In genomic region chr8:70114488-70114887, GRCm38 (mm10) we compare ENCODE assay signal across 27 mouse cellular contexts. TPM values are rescaled to one million over a fixed set of nuclear protein-coding genes. Genes with fewer than 3 reads are reported as not detected.
A peak's percentile ranks its signal among the peaks of the same experiment; 100 is the strongest.
DNase-seq lines count a peak whose midpoint lies in the region; ATAC-seq lines count a peak whose summit lies in the region.
"Had no signal": no experiment of that assay in that cellular context is flagged by ENCODE, and none has a peak within 500 bp of the region (broad histone marks: within the 10 kb centered on the region; RNA-seq: fewer than 3 reads in every experiment).

No protein-coding gene starts in this region.

- WGBS in hindbrain, embryonic 13.5 days, result 27% methylated on average over 6 of the region's 6 CpGs
- WGBS in hindbrain, embryonic 14.5 days, result 32% methylated on average over 6 of the region's 6 CpGs
- WGBS in neural tube, embryonic 13.5 days, result 23% methylated on average over 6 of the region's 6 CpGs

- H3K9me3 ChIP-seq in hindbrain, embryonic 13.5 days, result no peaks in the 10 kb centered on the region
- no peaks in the 10 kb centered on the region for H3K9me3 ChIP-seq in hindbrain, embryonic 14.5 days (ENCODE audit: control insufficient read depth, low read length)
- H3K9me3 ChIP-seq in neural tube, embryonic 13.5 days, result no peaks in the 10 kb centered on the region
- H3K9me3 ChIP-seq: forebrain, embryonic 10.5 days; heart, embryonic 12.5 days; heart, embryonic 15.5 days; hindbrain, embryonic 10.5 days; hindbrain, embryonic 15.5 days had no signal

- H3K9ac ChIP-seq in hindbrain, embryonic 13.5 days, result 0 out of 2 replicates have a peak overlapping the region, but pooled peaks have one; percentile 25
- H3K9ac ChIP-seq in hindbrain, embryonic 14.5 days, result no peak overlapping the region
- H3K9ac ChIP-seq in neural tube, embryonic 13.5 days, result 0 out of 2 replicates have a peak overlapping the region, but pooled peaks have one; percentile 17
- H3K9ac ChIP-seq: forebrain, postnatal 0 days; heart, embryonic 12.5 days; heart, embryonic 15.5 days; hindbrain, embryonic 15.5 days had no signal

- H3K4me1 ChIP-seq in hindbrain, embryonic 13.5 days (replicated peaks), result peaks cover 54% of the 10 kb centered on the region
- peaks cover 13% of the 10 kb centered on the region for H3K4me1 ChIP-seq in hindbrain, embryonic 14.5 days (replicated peaks; ENCODE audit: control insufficient read depth, insufficient read depth, low read length)
- H3K4me1 ChIP-seq in neural tube, embryonic 13.5 days (replicated peaks), result peaks cover 50% of the 10 kb centered on the region
- H3K4me1 ChIP-seq: heart, embryonic 12.5 days; heart, embryonic 15.5 days had no signal

- H3K27ac ChIP-seq in hindbrain, embryonic 13.5 days, result no peak overlapping the region
- no peak overlapping the region for H3K27ac ChIP-seq in hindbrain, embryonic 14.5 days
- no peak overlapping the region for H3K27ac ChIP-seq in neural tube, embryonic 13.5 days (replicated peaks)
- H3K27ac ChIP-seq: forebrain, embryonic 10.5 days; gastrocnemius, adult 2 months; heart, embryonic 15.5 days; hindbrain, embryonic 10.5 days; hindbrain, embryonic 15.5 days had no signal

- peaks cover 45% of the 10 kb centered on the region for H3K27me3 ChIP-seq in hindbrain, embryonic 13.5 days
- no peaks in the 10 kb centered on the region; the same call in 1 of the 2 replicates for H3K27me3 ChIP-seq in hindbrain, embryonic 14.5 days (ENCODE audit: control insufficient read depth, insufficient read depth, low read length)
- H3K27me3 ChIP-seq in neural tube, embryonic 13.5 days, result peaks cover 64% of the 10 kb centered on the region
- H3K27me3 ChIP-seq: hindbrain, embryonic 15.5 days had no signal

- intact Hi-C loops in left cerebral cortex, postnatal 4 days (cut with DNase I), result no loop called here

- ATAC-seq in hindbrain, embryonic 13.5 days (ENCODE audit: low FRiP score), result no peak
- no peak for ATAC-seq in hindbrain, embryonic 14.5 days (ENCODE audit: low FRiP score)
- ATAC-seq in neural tube, embryonic 13.5 days (ENCODE audit: low read depth), result no peak
- ATAC-seq in granulocyte monocyte progenitor cell, adult 5-6 weeks (replicated peaks; ENCODE audit: poor library complexity, severe bottlenecking), result peak; percentile 75
- ATAC-seq in monocyte, adult 5-6 weeks (replicated peaks; ENCODE audit: insufficient number of reproducible peaks, low FRiP score, low TSS enrichment, poor library complexity, severe bottlenecking), result 0 out of 2 replicates have a peak, but pooled peaks have one; percentile 29
- ATAC-seq: activated CD4-positive, CD25-positive, alpha-beta regulatory T cell, adult 4 months; CD4-positive, CD25-positive, alpha-beta regulatory T cell, adult 4 months; forebrain, postnatal 0 days had no signal

- no peak overlapping the region for H3K4me2 ChIP-seq in hindbrain, embryonic 13.5 days
- no peak overlapping the region for H3K4me2 ChIP-seq in hindbrain, embryonic 14.5 days (replicated peaks)
- H3K4me2 ChIP-seq in neural tube, embryonic 13.5 days, result no peak overlapping the region
- H3K4me2 ChIP-seq: heart, embryonic 12.5 days; heart, embryonic 15.5 days; hindbrain, embryonic 15.5 days had no signal

- no peak for DNase-seq in hindbrain, embryonic 14.5 days (ENCODE audit: low spot score)
- DNase-seq in neural tube, embryonic 10.5 days (ENCODE audit: extremely low spot score, low spot score), result no peak
- DNase-seq in left cerebral cortex, postnatal 4 days, result no peak
- DNase-seq in layer of hippocampus, adult 9-10 months (ENCODE audit: low spot score), result no peak
- DNase-seq: adrenal gland, adult 8-10 months; adrenal gland, postnatal 25 days; cerebellum, adult 11-12 months; cerebellum, adult 8-10 months; cerebellum, postnatal 36 days; forebrain, postnatal 0 days; gastrocnemius, adult 2 months; gastrocnemius, postnatal 14 days; heart, adult 18-20 months; heart, postnatal 10 days; heart, postnatal 36 days had no signal

- H3K36me3 ChIP-seq in hindbrain, embryonic 13.5 days, result peaks cover 66% of the 10 kb centered on the region
- H3K36me3 ChIP-seq in hindbrain, embryonic 14.5 days (replicated peaks; ENCODE audit: control insufficient read depth, insufficient read depth), result peaks cover 67% of the 10 kb centered on the region
- peaks cover 73% of the 10 kb centered on the region for H3K36me3 ChIP-seq in neural tube, embryonic 13.5 days
- H3K36me3 ChIP-seq: heart, embryonic 12.5 days; heart, embryonic 15.5 days had no signal

- no peak overlapping the region for H3K4me3 ChIP-seq in hindbrain, embryonic 13.5 days
- no peak overlapping the region for H3K4me3 ChIP-seq in hindbrain, embryonic 14.5 days (replicated peaks; ENCODE audit: low read length)
- H3K4me3 ChIP-seq in neural tube, embryonic 13.5 days, result no peak overlapping the region
- H3K4me3 ChIP-seq: forebrain, embryonic 10.5 days; gastrocnemius, adult 2 months; heart, embryonic 12.5 days; heart, embryonic 15.5 days; hindbrain, embryonic 10.5 days; hindbrain, embryonic 15.5 days had no signal

RNA-seq across cellular contexts. Expression of gene Ncan, which starts 6.2 kb away (rescaled TPM):
- polyA plus RNA-seq in hindbrain, embryonic 13.5 days (2015; fragmentation: Nextera tagmentation; extraction: Ambion mirVana), result 128 and 135 TPM in 2 replicates
- 141 and 152 TPM in 2 replicates for polyA plus RNA-seq in hindbrain, embryonic 14.5 days (2014; fragmentation: Nextera tagmentation; extraction: Ambion mirVana)
- 131 and 136 TPM in 2 replicates for polyA plus RNA-seq in neural tube, embryonic 13.5 days (2015; fragmentation: Nextera tagmentation; extraction: Ambion mirVana)
- not detected in 2 replicates for total RNA-seq in granulocyte monocyte progenitor cell, adult 5-6 weeks (2014; fragmentation: Nextera tagmentation)
- total RNA-seq in granulocyte monocyte progenitor cell, adult 5-6 weeks (2017), result not detected in 2 replicates
- total RNA-seq in monocyte, adult 5-6 weeks (2017), result not detected in 3 replicates
- total RNA-seq in left cerebral cortex, postnatal 4 days (2021), result 100 to 1,000 TPM; 511 to 532 TPM
- total RNA-seq: gastrocnemius, adult 2 months had no signal
- polyA plus RNA-seq: activated CD4-positive, CD25-positive, alpha-beta regulatory T cell, adult 4 months; C2C12; CD4-positive, CD25-positive, alpha-beta regulatory T cell, adult 4 months had no signal

RNA-seq across cellular contexts. Expression of gene Nr2c2ap, which starts 16.6 kb away (rescaled TPM):
- 32.6 and 36.4 TPM in 2 replicates for polyA plus RNA-seq in hindbrain, embryonic 13.5 days (2015; fragmentation: Nextera tagmentation; extraction: Ambion mirVana)
- polyA plus RNA-seq in hindbrain, embryonic 14.5 days (2014; fragmentation: Nextera tagmentation; extraction: Ambion mirVana), result 29.1 and 29.5 TPM in 2 replicates
- polyA plus RNA-seq in neural tube, embryonic 13.5 days (2015; fragmentation: Nextera tagmentation; extraction: Ambion mirVana), result 34.8 and 40.6 TPM in 2 replicates
- total RNA-seq in granulocyte monocyte progenitor cell, adult 5-6 weeks (2014; fragmentation: Nextera tagmentation), result 37.0 and 64.5 TPM in 2 replicates
- 8.7 and 9.4 TPM in 2 replicates for total RNA-seq in granulocyte monocyte progenitor cell, adult 5-6 weeks (2017)
- total RNA-seq in monocyte, adult 5-6 weeks (2017), result 6.0 to 12.0 TPM (median 11.1 TPM) in 3 replicates
- 10 to 100 TPM; 33.0 to 34.5 TPM for total RNA-seq in left cerebral cortex, postnatal 4 days (2021)

RNA-seq across cellular contexts. Expression of gene Rfxank, which starts 24.5 kb away (rescaled TPM):
- 12.5 and 14.3 TPM in 2 replicates for polyA plus RNA-seq in hindbrain, embryonic 13.5 days (2015; fragmentation: Nextera tagmentation; extraction: Ambion mirVana)
- polyA plus RNA-seq in hindbrain, embryonic 14.5 days (2014; fragmentation: Nextera tagmentation; extraction: Ambion mirVana), result 7.2 and 8.2 TPM in 2 replicates
- polyA plus RNA-seq in neural tube, embryonic 13.5 days (2015; fragmentation: Nextera tagmentation; extraction: Ambion mirVana), result 11.9 and 12.6 TPM in 2 replicates
- 4.8 and 6.9 TPM in 2 replicates for total RNA-seq in granulocyte monocyte progenitor cell, adult 5-6 weeks (2014; fragmentation: Nextera tagmentation)
- 5.9 and 11.6 TPM in 2 replicates for total RNA-seq in granulocyte monocyte progenitor cell, adult 5-6 weeks (2017)
- 12.5 to 17.9 TPM (median 17.8 TPM) in 3 replicates for total RNA-seq in monocyte, adult 5-6 weeks (2017)
- total RNA-seq in left cerebral cortex, postnatal 4 days (2021), result 10 to 100 TPM; 11.7 to 14.6 TPM

RNA-seq across cellular contexts. Expression of gene Borcs8, which starts 24.8 kb away (rescaled TPM):
- polyA plus RNA-seq in hindbrain, embryonic 13.5 days (2015; fragmentation: Nextera tagmentation; extraction: Ambion mirVana), result 53.6 and 58.2 TPM in 2 replicates
- polyA plus RNA-seq in hindbrain, embryonic 14.5 days (2014; fragmentation: Nextera tagmentation; extraction: Ambion mirVana), result 62.1 and 62.7 TPM in 2 replicates
- 54.5 and 56.0 TPM in 2 replicates for polyA plus RNA-seq in neural tube, embryonic 13.5 days (2015; fragmentation: Nextera tagmentation; extraction: Ambion mirVana)
- total RNA-seq in granulocyte monocyte progenitor cell, adult 5-6 weeks (2014; fragmentation: Nextera tagmentation), result 26.6 and 53.7 TPM in 2 replicates
- total RNA-seq in granulocyte monocyte progenitor cell, adult 5-6 weeks (2017), result 34.3 and 40.0 TPM in 2 replicates
- 60.6 to 63.2 TPM (median 61.3 TPM) in 3 replicates for total RNA-seq in monocyte, adult 5-6 weeks (2017)
- 10 to 100 TPM; 42.2 to 44.7 TPM for total RNA-seq in left cerebral cortex, postnatal 4 days (2021)

RNA-seq across cellular contexts. Expression of gene Mef2b, which starts 25.0 kb away (rescaled TPM):
- 0.40 TPM in 2 replicates for polyA plus RNA-seq in hindbrain, embryonic 13.5 days (2015; fragmentation: Nextera tagmentation; extraction: Ambion mirVana)
- polyA plus RNA-seq in hindbrain, embryonic 14.5 days (2014; fragmentation: Nextera tagmentation; extraction: Ambion mirVana), result 0.73 and 0.83 TPM in 2 replicates
- 0.52 and 0.53 TPM in 2 replicates for polyA plus RNA-seq in neural tube, embryonic 13.5 days (2015; fragmentation: Nextera tagmentation; extraction: Ambion mirVana)
- total RNA-seq in granulocyte monocyte progenitor cell, adult 5-6 weeks (2014; fragmentation: Nextera tagmentation), result not detected in 2 replicates
- total RNA-seq in granulocyte monocyte progenitor cell, adult 5-6 weeks (2017), result not detected in 2 replicates
- 0.78 to 1.5 TPM in 2 of 3 replicates, not detected in the other for total RNA-seq in monocyte, adult 5-6 weeks (2017)
- under 1 TPM; 0.72 to 0.94 TPM for total RNA-seq in left cerebral cortex, postnatal 4 days (2021)
- polyA plus RNA-seq: activated CD4-positive, CD25-positive, alpha-beta regulatory T cell, adult 4 months; heart, embryonic 12.5 days had no signal

Comparison
In these comparisons a context has a peak if more than half of its experiments do, and no peak if none do; other contexts are left out.
1. ATAC-seq: peak in granulocyte monocyte progenitor cell, adult 5-6 weeks (single experiment) and monocyte, adult 5-6 weeks (single experiment); none in hindbrain, embryonic 13.5 days (single experiment), hindbrain, embryonic 14.5 days (single experiment) and neural tube, embryonic 13.5 days (single experiment).
2. RNA of gene Ncan, which starts 6.2 kb away (total RNA-seq): 511 to 532 TPM in left cerebral cortex, postnatal 4 days; not detected in granulocyte monocyte progenitor cell, adult 5-6 weeks and not detected in monocyte, adult 5-6 weeks; every median in the first group is over 100 times any median in the second.